Mouse (Mus musculus): Measurements from ENCODE around the gene Il11ra1.
"Not testable (repeated sequence)": the region's sequence is repeated elsewhere in the genome, so short reads cannot be mapped to it uniquely, and the experiment has no call there.

Gene Il11ra1

DNA sequence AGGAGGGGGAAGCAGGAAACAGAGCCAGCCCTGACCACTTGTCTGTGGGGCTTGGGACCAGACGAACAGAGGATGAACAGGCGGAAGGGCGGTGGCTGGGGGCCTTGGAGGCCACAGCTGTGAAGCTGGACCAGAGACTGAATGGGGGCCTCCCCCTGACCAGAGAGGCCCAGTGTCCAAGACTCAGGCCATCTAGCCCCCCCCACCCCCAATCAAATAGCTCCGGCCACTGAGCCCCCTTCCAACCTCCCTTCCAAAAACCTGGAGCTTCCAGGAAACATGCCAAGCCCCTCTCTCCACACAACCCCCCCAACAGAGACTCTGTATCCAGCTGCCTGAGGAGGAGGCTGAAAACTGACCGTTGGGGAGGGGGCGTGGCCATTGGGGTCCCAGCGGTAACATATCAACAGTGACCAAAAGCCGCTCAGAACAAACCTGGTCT lies 27.2 kb upstream of the Il11ra1 start:
- no peak for TF ChIP-seq GATA4 (IDR thresholded peaks at IDR 0.05; ENCODE audit: insufficient replicate concordance, low read length)

DNA sequence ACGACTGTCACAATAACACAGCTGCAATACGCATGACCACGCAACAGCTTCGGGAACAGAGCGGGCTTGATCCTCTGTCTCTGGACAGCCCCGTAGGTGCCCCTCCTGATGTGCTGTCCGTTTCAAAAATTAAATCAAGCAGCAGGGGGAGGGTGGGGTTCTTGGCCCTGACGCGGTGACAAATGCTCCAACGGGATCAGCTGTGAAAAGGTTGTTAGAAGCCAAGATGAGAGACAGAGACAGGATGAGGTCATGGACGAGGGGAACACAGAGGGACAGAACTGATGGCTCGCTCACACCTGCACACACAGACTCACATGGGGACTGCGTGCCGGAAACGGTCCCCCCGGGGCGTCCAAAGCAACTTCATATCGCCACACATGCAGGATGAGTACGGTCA lies 26.6 kb upstream of the Il11ra1 start:
- TF ChIP-seq GATA4 (IDR thresholded peaks at IDR 0.05; ENCODE audit: insufficient replicate concordance, low read length), result no peak

DNA sequence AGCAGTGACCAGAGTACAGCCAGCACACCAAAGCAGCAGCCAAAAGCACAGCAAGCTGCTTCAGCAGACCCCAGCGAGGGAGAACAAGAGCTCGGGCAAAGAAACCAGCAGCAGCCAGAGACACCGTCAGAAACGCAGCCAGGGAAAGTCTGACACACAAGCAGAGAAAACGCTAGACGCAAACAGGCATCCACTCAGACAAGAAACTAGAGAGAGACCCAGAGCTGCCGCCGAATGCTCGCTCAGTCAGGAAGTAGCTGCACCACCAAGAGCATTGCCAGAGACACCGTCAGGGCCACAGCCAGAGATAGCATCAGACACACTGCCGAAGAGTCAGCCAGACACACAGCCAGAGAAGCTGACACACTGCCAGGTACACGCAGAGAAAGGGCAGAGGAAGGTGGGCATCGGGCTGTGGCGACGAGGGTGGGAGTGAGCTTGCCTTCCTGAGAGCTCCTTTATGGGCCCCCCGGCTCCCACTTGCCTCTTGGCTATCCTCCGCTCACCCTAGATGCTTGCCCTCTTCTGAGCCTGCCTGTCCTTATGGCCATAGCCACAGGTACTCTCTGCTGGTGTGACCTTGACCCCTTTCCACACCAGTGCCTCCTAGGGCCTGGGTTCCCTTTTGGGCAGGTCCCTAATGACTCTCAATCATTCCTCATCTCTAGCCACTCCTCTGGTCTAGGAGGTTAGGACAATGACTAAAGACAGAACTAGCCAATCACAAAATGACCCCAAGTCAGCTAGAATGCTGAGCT lies 23.4 kb upstream of the Il11ra1 start:
- TF ChIP-seq GATA4 (IDR thresholded peaks at IDR 0.05; ENCODE audit: insufficient replicate concordance, low read length), result no peak

DNA sequence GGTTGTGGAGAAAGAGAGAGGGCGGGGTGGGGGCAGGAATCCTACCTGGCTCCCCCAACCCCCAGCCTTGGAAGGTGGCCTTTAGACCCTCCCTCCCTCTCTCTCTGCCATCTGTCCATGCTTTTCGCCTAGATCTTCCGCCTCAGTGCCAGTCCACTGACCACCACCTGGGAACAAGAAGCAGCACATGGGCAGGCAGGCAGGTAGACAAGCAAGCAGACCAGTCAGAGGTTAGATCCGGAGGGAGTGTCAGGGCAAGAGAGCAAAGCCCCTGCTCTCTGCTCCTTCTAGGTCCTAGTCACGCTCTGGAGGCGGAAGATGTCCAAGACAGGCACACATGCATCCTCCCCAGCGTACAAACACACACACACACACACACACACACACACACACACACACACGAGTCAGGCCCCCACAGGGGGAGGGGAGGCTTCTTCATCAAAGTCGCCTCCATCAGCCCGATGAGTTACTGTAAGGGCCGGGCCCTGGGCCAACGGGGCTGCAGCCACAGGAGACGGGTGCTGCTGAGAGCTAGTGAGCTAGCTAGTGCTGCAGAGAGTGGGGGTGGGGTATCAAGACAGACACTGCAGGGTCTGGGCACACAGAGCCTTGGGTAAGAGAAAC lies 22.7 kb upstream of the Il11ra1 start:
- TF ChIP-seq GATA4 (IDR thresholded peaks at IDR 0.05; ENCODE audit: insufficient replicate concordance, low read length), result no peak

DNA sequence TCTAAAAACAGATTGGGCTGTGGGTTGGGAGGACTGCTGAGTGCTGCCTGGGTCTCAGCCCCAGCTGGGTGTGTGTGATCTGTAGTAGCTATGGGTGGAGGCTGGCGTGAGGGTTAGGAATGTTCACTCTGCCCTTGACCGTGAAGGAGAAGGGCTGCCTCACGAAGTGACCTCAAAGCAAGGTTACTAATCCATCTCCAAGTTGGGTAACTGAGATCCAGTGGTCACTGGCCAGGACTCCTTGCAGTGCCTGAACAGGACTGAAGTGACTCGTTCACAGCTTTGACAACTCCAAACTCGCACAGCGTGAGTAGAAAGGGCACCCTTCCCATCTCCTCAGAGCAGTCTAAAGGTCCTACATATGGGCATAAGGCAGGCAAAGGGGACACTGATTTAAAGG lies 20.9 kb upstream of the Il11ra1 start:
- no peak for TF ChIP-seq GATA4 (IDR thresholded peaks at IDR 0.05; ENCODE audit: insufficient replicate concordance, low read length)

DNA sequence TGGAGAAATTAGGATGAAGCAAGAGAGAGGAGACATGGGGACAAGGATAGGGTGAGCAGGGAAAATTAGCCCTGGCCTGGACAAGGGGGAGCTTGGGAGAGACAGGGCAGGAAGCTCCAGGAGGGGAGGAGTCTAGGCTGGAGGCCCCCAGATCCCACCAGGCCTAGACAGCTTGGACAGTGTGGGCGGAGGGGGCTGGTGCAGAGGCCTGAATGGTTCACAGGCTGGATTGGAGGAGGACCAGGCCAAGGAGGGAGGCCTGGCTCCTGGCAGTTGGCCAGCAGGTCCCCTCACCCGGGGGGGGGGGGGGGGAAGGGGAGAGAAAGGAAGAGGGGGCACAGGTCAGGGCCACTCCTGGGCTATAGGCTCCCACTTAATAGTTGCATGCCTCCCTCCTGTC lies 20.5 kb upstream of the Il11ra1 start:
- TF ChIP-seq GATA4 (IDR thresholded peaks at IDR 0.05; ENCODE audit: insufficient replicate concordance, low read length), result no peak

DNA sequence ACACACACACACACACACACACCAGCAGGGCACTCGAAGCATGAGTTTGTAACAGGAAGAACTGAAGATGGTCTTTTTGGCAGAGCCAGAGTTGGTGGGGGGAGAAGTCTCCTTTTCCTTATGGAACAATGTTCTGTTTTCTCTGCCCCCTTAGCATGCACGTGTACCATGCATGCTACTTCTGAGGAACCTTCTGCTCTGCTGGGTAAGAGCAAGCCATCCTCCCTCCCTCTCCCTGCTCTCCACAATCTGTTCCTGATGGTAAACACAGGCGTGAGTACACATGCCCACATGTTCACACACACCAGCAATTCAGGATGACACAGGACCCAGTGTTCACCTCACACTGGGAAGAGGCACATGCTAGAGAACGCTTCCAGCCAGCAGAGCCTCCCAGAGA lies 18.6 kb upstream of the Il11ra1 start:
- no peak for TF ChIP-seq GATA4 (IDR thresholded peaks at IDR 0.05; ENCODE audit: insufficient replicate concordance, low read length)

DNA sequence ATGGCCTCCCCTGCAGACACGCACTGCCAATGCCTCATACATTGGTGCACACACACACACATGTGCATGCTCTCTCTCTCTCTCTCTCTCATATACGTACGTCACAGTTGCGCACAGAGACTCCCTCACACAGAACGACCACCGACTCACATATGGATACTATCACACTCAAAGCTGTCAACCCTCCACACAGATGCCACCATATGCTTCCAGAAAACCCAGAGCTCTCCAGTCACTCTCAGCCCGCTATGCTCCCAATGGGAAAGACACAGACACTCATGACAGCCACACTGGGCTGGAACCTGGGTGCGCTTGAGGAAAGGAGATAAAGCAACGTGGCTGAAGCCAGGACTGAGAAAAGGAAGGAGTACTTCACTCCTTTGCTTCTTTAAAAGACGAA lies 17.8 kb upstream of the Il11ra1 start:
- no peak for TF ChIP-seq GATA4 (IDR thresholded peaks at IDR 0.05; ENCODE audit: insufficient replicate concordance, low read length)

DNA sequence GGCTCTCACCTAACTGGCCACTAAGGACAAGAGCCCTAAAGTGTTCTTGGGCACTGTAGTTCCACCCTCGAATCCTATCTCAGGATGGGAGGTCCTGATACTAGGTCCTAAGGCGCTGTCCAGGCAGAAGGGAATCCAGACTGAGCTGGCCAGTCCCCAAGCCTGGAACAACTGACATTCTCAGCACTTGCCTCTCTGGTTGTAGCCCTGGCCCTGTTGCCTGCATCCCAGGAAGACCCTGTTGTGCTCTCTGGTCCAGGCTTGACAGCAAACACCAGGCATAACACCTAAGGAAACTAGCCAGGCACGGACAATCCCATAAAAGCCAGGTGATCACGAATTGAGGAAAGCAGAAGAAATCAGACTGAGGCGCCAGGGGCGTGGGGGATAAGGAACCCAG lies 17.0 kb upstream of the Il11ra1 start:
- no peak for TF ChIP-seq GATA4 (IDR thresholded peaks at IDR 0.05; ENCODE audit: insufficient replicate concordance, low read length)

DNA sequence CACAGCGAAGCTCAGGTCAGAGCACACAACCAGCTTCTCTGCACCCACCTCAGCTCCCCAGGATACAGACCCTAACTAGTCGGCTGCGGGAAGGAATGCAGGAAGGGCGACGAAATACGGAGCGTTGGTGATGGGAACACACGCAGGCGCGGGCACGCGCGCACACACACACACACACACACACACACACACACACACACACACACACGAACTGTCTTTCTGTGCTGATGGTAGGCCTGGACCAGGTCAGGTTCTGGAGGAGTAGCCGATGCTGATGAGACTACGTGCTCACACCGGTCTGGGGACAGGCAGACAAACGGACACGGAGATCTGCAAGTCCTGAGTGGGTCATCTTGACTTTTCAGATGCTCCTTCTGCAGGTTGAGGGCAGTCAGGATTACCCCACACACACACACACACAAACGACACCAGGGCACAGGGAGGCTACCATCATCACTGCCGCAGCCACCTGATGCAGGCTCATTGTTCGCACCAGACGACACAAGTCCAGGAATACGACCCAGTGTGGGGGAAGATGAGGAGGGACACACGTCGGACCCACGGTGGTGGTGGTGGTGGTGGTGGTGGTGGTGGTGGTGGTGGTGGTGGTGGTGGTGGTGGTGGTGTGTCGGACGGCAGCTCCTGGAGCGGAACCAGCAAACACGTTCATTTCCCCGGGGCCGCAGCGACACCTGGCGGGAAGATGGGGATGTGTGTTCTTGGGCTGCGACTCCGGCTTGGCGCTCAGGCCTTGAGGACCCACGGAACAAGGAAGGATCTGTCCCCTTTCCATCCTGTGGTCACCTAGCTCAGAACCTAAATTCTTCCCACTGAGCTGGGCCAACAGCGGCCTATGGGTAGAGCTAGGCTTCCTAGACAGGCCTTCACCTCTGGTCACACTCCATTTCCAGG lies 2.6 kb upstream of the Il11ra1 start, which contains the start of gene Cntfr:
TSS of gene Cntfr (minus strand) at position 160 of the 912 bp plus-strand sequence.
- TF ChIP-seq GATA4 (IDR thresholded peaks at IDR 0.05; ENCODE audit: insufficient replicate concordance, low read length), result not testable (repeated sequence)

- TF ChIP-seq GATA4 (IDR thresholded peaks at IDR 0.05; ENCODE audit: insufficient replicate concordance, low read length), result no peak
Measured at GRCm38 (mm10) chr4:41704651-41705050, 4.9 kb downstream of the Il11ra1 start.

DNA sequence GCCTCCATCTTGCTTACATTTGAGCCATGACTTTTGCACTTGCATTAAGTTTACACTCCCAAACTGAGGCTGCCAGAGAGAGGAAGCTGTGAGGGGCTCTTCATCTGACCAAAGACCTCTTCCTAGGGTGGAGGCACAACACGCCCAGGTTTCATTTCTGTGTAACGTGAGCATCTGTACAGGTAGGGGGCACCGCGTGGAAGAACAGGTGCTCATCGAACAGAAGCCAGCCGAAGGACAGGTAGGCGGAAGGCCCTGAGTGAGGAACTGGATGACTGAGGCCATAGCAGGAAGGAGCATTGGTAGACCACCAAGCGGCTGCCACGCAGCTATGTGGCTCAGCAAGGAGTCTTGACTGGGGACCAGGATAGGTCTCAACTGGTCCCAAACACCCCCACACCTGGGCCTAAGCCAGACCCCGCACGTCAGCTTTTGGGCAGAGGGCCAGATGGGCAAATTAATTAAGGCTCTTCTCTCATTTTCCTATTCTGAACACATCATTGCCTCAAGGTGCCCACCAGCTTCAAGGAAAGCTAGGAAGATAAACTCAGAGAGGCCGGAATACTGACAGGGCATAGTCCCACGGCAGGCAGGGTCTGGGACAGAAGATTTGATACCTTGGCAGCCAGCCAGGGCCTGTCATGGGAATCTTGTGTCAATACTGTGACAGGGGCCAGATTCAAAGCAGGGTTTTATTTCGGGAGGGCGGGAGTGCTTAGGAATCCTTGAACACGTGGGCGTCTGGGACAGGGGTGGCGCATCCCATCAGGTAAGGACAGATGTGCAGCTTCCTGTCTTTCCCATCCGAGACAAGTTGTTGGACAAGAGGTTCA lies 6.3 kb downstream of the Il11ra1 start:
- TF ChIP-seq GATA4 (IDR thresholded peaks at IDR 0.05; ENCODE audit: insufficient replicate concordance, low read length), result no peak

DNA sequence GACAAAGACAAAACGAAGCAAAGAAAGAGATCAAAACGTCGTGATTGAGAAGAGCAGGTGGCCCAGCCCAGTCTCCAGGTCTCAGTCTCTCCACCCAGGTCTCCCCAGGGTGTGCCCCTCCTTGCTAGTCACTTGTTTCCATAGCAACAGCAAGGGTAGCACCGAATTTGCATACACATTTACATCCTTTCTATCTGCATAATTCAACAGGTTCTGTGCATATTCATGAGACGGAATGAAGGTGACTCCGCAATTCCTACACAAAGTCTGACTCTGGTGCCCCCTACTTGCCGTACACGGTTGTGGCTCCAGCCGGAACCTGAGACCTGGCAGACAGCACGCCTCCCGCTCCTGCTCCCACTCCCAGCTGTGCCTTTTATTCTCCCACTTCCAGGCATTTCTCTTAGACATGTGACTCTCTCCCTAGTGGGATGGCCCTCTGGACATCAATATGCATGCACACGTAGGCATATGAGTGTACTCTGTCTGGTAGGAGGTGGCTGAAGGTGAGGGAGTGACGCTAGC lies 7.3 kb downstream of the Il11ra1 start:
- TF ChIP-seq GATA4 (IDR thresholded peaks at IDR 0.05; ENCODE audit: insufficient replicate concordance, low read length), result no peak

DNA sequence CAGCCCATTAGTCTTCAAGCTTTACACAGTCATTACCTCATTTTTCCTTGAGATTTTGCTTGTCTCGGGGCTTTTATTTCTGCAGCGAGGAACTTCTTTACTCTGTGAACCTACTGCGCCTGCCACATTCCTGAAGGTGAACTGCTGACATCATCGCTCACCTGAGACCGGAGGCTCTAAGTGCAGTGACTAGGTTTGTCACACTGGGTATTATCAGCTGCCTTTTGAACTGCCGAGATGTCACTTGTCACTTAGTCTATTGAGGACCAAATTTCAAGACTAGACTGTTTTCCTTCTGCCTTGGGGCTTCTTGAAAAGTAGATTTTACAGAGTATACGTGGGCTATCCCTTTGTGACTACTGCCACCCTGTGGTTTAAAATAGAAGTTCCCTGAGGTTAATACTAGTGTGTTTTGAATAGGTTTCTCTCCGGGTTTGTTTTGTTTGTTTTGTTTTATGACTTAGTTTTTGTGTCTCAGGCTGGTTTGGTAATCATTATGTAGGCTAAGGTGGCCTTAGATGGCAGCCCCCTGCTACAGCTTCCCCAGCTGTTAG lies 8.5 kb downstream of the Il11ra1 start:
- no peak for TF ChIP-seq GATA4 (IDR thresholded peaks at IDR 0.05; ENCODE audit: insufficient replicate concordance, low read length)
